Mouse (Mus musculus) midbrain, embryonic 11.5 days (tissue): ENCODE data around the gene Dbil5. TPM values are rescaled to one million over a fixed set of nuclear protein-coding genes. Genes with fewer than 3 reads are reported as not detected.

Experiments used
- ATAC-seq: fragments of 200-750 bp; cut with Nextera tagmentation; 2 replicates; pipeline ENCODE4 v1.8.0; 2017; ENCODE audit warnings: moderate TSS enrichment, moderate library complexity; ENCODE audit not compliant: low FRiP score
- DNase-seq: peaks from one replicate; pipeline ENCODE4 v3.0.0; 2015; ENCODE audit warnings: low spot score; ENCODE audit errors: missing footprints
- H3K27ac ChIP-seq: fragments of 300-500 bp; sonication (generic); 2 replicates; pipeline ENCODE4 v1.5.1; 2014; ENCODE audit warnings: low read depth, low read length
- H3K27me3 ChIP-seq: fragments of 300-500 bp; sonication (generic); 2 replicates; pipeline ENCODE4 v1.6.1; 2014; ENCODE audit warnings: mild to moderate bottlenecking, low read length, moderate library complexity, mixed read lengths; ENCODE audit not compliant: control insufficient read depth, insufficient read depth
- H3K36me3 ChIP-seq: fragments of 300-500 bp; sonication (generic); 2 replicates; pipeline ENCODE4 v1.6.1; 2014; ENCODE audit warnings: mild to moderate bottlenecking, low read length, moderate library complexity, mixed read lengths; ENCODE audit not compliant: control insufficient read depth, insufficient read depth
- H3K4me1 ChIP-seq: fragments of 300-500 bp; sonication (generic); 2 replicates; pipeline ENCODE4 v1.6.1; 2014; ENCODE audit warnings: low read length; ENCODE audit not compliant: control insufficient read depth, insufficient read depth
- H3K4me2 ChIP-seq: fragments of 300-500 bp; sonication (generic); 2 replicates; pipeline ENCODE4 v1.6.1; 2014; ENCODE audit warnings: mild to moderate bottlenecking, moderate library complexity
- H3K4me3 ChIP-seq: fragments of 300-500 bp; sonication (generic); 2 replicates; pipeline ENCODE4 v1.5.1; 2014; ENCODE audit warnings: low read depth, low read length
- H3K9ac ChIP-seq: fragments of 300-500 bp; sonication (generic); 2 replicates; pipeline ENCODE4 v1.6.1; 2014; ENCODE audit warnings: low read length
- H3K9me3 ChIP-seq: fragments of 300-500 bp; sonication (generic); 2 replicates; pipeline ENCODE4 v1.6.1; 2016; ENCODE audit warnings: low read length; ENCODE audit not compliant: control insufficient read depth
- WGBS: fragments of 180-500 bp; shearing (Covaris S2); extraction: QIAGEN DNeasy Blood & Tissue Kit; methylation state at CpG from one replicate; pipeline ENCODE4 v1.1.7; 2014; 5-methylcytosine and 5-hydroxymethylcytosine counted together
- polyA plus RNA-seq: library from polyadenylated mRNA; unstranded; fragments of >200 nt; fragmentation: Nextera tagmentation; extraction: Ambion mirVana; gene quantifications from 2 replicates; pipeline ENCODE4 v1.2.1, GENCODE M21; 2014

Gene Dbil5
- polyA plus RNA-seq, 1 experiment from 2014 or later, result 0.34 TPM

GRCm38 (mm10) chr11:76260208-76261050, 43.0 kb downstream of the Dbil5 start:
- Histone ChIP-seq H3K4me3 (no peak overlapping the region), H3K4me1 (peaks cover 53% of the 10 kb centered on the region), H3K36me3 (no peaks in the 10 kb centered on the region), H3K9me3 (no peaks in the 10 kb centered on the region), H3K9ac (peak overlapping the region; percentile 4), H3K27me3 (no peaks in the 10 kb centered on the region), H3K4me2 (no peak overlapping the region), H3K27ac (peak overlapping the region; percentile 80)
- ATAC-seq, result peak; percentile 79
- WGBS, result 33% methylated on average over 10 of the region's 10 CpGs
- peak; percentile 89 for DNase-seq

DNA sequence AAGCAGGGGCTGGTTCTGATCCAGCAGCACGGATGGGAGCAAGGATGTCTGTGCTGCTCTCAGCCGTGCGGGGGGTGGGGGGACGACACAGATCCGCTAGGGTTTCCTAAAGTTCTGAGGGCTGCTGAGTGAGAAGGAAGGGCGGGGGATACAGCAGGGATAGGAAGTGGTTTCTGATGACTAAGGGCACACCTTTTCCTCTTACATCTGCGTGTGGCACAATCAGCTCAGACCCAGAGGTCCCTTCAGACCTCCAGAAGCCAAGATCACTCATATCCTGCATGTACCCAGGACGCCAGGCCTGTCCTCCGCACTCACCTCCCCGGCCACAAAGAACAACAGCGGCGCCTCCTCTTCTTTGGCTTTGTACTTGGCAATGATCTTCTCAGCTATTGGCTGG, 43.8 kb downstream of the Dbil5 start:
- 68% methylated on average over 12 of the region's 12 CpGs for WGBS
- no peaks in the 10 kb centered on the region for H3K27me3 ChIP-seq
- no peaks in the 10 kb centered on the region for H3K36me3 ChIP-seq
- DNase-seq, result peak; percentile 83
- no peak overlapping the region for H3K9ac ChIP-seq
- no peak for ATAC-seq
- H3K9me3 ChIP-seq, result no peaks in the 10 kb centered on the region
- peak overlapping the region; percentile 80 for H3K27ac ChIP-seq
- no peak overlapping the region for H3K4me3 ChIP-seq
- no peak overlapping the region for H3K4me2 ChIP-seq
- H3K4me1 ChIP-seq, result peaks cover 56% of the 10 kb centered on the region

DNA sequence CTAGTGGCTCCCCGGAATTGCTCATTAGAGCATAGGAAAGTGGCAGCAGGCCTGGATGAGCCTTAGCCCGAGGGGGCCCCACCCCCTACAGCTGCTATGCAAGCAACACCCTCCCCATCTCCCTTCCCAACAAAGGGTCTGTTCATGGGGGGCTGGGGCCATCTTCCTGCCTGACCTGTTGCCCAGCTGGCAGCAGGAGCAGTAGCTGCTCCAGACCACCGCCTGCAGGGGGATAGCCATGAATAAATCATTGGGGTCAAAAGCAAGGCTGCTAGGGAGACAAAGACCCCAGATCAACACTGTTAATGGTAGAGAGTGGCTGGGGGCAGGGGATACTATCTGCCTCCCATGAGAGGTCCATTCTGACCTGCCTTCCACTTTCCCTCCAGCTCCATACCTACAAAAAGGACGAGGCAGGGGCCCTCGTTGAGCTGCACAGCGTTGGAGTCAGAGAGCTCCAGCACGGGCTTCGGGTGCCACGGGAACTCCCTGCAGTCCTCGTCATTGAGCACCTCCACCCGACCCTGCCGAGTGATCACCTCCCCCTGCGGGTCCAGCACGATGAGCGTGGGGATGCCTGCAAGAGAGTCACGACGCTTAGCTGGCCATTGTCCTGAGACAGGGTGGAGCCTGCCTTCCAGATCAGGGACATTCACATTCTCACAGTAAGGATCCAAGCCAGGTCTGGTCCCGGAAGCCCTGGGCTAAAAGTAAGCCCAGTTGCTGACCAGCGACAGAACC, 45.4 kb downstream of the Dbil5 start:
- Histone ChIP-seq H3K9me3 (no peaks in the 10 kb centered on the region), H3K4me3 (no peak overlapping the region), H3K36me3 (no peaks in the 10 kb centered on the region), H3K4me2 (peak overlapping the region; percentile 25), H3K4me1 (peaks cover 70% of the 10 kb centered on the region), H3K27me3 (no peaks in the 10 kb centered on the region), H3K9ac (peak overlapping the region; percentile 61), H3K27ac (peak overlapping the region; percentile 84)
- ATAC-seq (peak; percentile 76), DNase-seq (peak; percentile 94)
- 10% methylated on average over 19 of the region's 19 CpGs for WGBS

DNA sequence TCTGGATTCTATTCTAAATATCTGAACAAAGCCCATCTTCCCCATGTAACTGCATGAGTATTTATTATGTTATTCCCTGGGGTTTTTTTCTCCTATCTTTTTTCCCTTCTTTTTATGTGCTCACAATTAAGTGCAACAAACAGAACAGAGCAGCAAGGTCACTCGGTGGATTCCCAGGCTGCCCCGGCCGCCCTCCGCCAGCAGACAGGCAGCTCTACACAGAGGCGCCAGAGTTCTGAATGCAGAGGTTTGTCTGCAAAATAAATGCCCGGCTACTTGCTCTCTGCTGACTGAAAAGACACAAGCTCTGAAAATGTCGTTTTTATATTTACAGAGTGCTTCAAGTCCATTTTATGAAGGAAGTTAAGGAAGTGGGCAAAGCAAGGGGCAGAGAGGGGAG, 50.1 kb downstream of the Dbil5 start:
- peak overlapping the region; percentile 55 for H3K9ac ChIP-seq
- H3K27ac ChIP-seq, result peak overlapping the region; percentile 94
- DNase-seq (no peak), ATAC-seq (no peak)
- no peak overlapping the region for H3K4me3 ChIP-seq
- H3K9me3 ChIP-seq, result no peaks in the 10 kb centered on the region
- H3K27me3 ChIP-seq, result no peaks in the 10 kb centered on the region
- H3K4me2 ChIP-seq, result no peak overlapping the region
- 22% methylated on average over 7 of the region's 7 CpGs for WGBS
- peaks cover 51% of the 10 kb centered on the region for H3K4me1 ChIP-seq
- H3K36me3 ChIP-seq, result no peaks in the 10 kb centered on the region; the same call in 1 of the 2 replicates

DNA sequence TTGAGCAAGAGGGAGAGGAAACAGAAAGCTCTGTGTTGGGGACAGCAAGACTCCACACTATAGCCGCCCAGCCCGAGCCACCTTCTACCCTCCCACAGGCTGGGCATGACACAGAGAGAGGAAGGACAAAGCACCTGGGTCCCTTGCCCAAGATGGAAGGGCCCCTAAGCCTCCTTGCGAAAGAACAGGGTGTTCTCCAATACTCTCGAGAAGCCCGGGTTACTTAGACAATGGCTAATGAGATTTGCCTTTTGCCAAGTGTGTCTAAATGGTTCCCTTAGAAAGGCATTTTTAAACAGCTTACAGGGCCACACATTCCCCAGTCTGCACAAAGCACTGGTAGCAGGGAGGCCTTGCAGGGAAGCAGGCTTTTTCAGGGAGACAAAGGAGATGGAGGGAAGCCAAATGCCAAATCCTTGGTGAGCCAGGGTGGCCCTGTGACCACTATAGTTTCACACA, 50.6 kb downstream of the Dbil5 start:
- DNase-seq, result peak; percentile 92
- H3K4me3 ChIP-seq, result no peak overlapping the region

More for the DNA sequence above, 50.6 kb downstream of the Dbil5 start:
- peak overlapping the region; percentile 55 for H3K9ac ChIP-seq
- H3K4me1 ChIP-seq, result peaks cover 46% of the 10 kb centered on the region
- ATAC-seq, result peak; percentile 64
- WGBS, result 7% methylated on average over 5 of the region's 5 CpGs
- H3K36me3 ChIP-seq, result no peaks in the 10 kb centered on the region; the same call in 1 of the 2 replicates
- peak overlapping the region; percentile 9; the same call in 1 of the 2 replicates for H3K4me2 ChIP-seq
- H3K27me3 ChIP-seq, result no peaks in the 10 kb centered on the region
- H3K9me3 ChIP-seq, result no peaks in the 10 kb centered on the region
- peak overlapping the region; percentile 94 for H3K27ac ChIP-seq

Other genes with a start within 250 kb of the Dbil5 start
- 0.23 TPM in 1 of 2 replicates, not detected in the other for gene 1700016K19Rik, start 217.7 kb upstream of the Dbil5 start, polyA plus RNA-seq
- 13.4 and 13.9 TPM in 2 replicates for gene Rflnb, start 189.8 kb upstream of the Dbil5 start, polyA plus RNA-seq
- gene Vps53, start 38.0 kb upstream of the Dbil5 start, polyA plus RNA-seq, result 44.2 and 47.4 TPM in 2 replicates
- gene Fam57a, start 37.9 kb upstream of the Dbil5 start, polyA plus RNA-seq, result 30.9 and 32.7 TPM in 2 replicates
- 31.1 and 42.8 TPM in 2 replicates for gene Gemin4, start 56 bp downstream of the Dbil5 start, polyA plus RNA-seq
- 19.5 and 20.1 TPM in 2 replicates for gene Mrm3, start 26.1 kb downstream of the Dbil5 start, polyA plus RNA-seq
- gene Glod4, start 26.1 kb downstream of the Dbil5 start, polyA plus RNA-seq, result 131 and 138 TPM in 2 replicates
- 43.8 and 51.3 TPM in 2 replicates for gene Nxn, start 181.5 kb downstream of the Dbil5 start, polyA plus RNA-seq
- gene Timm22, start 189.3 kb downstream of the Dbil5 start, polyA plus RNA-seq, result 117 and 118 TPM in 2 replicates